Mouse (Mus musculus) liver, adult 2 months (tissue): Measurements from ENCODE around the gene Fzd9. TPM values are rescaled to one million over a fixed set of nuclear protein-coding genes. Genes with fewer than 3 reads are reported as not detected.
A peak's percentile ranks its signal among the peaks of the same experiment; 100 is the strongest.

Experiments
- DNase-seq: peaks from one replicate; pipeline ENCODE4 v3.0.0-alpha.2; 2011; ENCODE audit warnings: low read depth, low spot score; ENCODE audit errors: extremely low read depth
- H3K27ac ChIP-seq: fragments of 200-500 bp; replicated peaks from 2 replicates; pipeline ENCODE4 v1.5.1; 2012; ENCODE audit warnings: low read depth, mild to moderate bottlenecking, control low read depth, inconsistent platforms, low read length; ENCODE audit not compliant: insufficient read depth
- H3K27me3 ChIP-seq: fragments of 200-500 bp; 2 replicates; pipeline ENCODE4 v1.6.1; 2012; ENCODE audit warnings: mild to moderate bottlenecking, moderate library complexity, low read length, inconsistent platforms; ENCODE audit not compliant: control insufficient read depth, insufficient read depth
- H3K36me3 ChIP-seq: fragments of 200-500 bp; 2 replicates; pipeline ENCODE4 v1.6.1; 2012; ENCODE audit warnings: low read length, inconsistent platforms; ENCODE audit not compliant: control insufficient read depth, insufficient read depth
- H3K4me1 ChIP-seq: fragments of 200-500 bp; 2 replicates; pipeline ENCODE4 v1.6.1; 2011; ENCODE audit warnings: low read length; ENCODE audit not compliant: control insufficient read depth, insufficient read depth
- H3K4me3 ChIP-seq: fragments of 200-500 bp; 2 replicates; pipeline ENCODE4 v1.5.1; 2011; ENCODE audit warnings: low read depth, mild to moderate bottlenecking, control low read depth, low read length, moderate library complexity; ENCODE audit not compliant: insufficient read depth
- H3K79me2 ChIP-seq: fragments of 200-500 bp; 2 replicates; pipeline ENCODE4 v1.6.1; 2012; ENCODE audit warnings: inconsistent platforms, mild to moderate bottlenecking, low read length, moderate library complexity; ENCODE audit not compliant: control insufficient read depth, insufficient read depth
- H3K9ac ChIP-seq: fragments of 200-500 bp; 2 replicates; pipeline ENCODE4 v1.6.1; 2012; ENCODE audit warnings: low read depth, mild to moderate bottlenecking, control low read depth, inconsistent platforms, low read length
- CTCF ChIP-seq: fragments of 200-500 bp; IDR thresholded peaks from 2 replicates; pipeline ENCODE4 v1.5.1; 2011; ENCODE audit warnings: low read depth, low read length, control low read depth
- POLR2A ChIP-seq: fragments of 200-500 bp; IDR thresholded peaks from 2 replicates; pipeline ENCODE4 v1.6.1; 2011; ENCODE audit warnings: low read length, control low read depth; ENCODE audit not compliant: insufficient read depth; ENCODE audit errors: extremely low read depth
- WGBS: fragments of 180-500 bp; shearing (Covaris S2); methylation state at CpG from one replicate; pipeline ENCODE4 v1.1.7; 2018; 5-methylcytosine and 5-hydroxymethylcytosine counted together
- polyA plus RNA-seq: library from polyadenylated mRNA; depleted of rRNA; stranded (reverse); fragments of >200 nt; gene quantifications from 2 replicates; pipeline ENCODE4 v1.2.3, GENCODE M21; 2012
- total RNA-seq: library from RNA; depleted of rRNA; stranded (reverse); fragments of >200 nt; gene quantifications from 2 replicates; pipeline ENCODE4 v1.2.3, GENCODE M21; 2014

Fzd9 gene
- total and polyA plus RNA-seq, 2 experiments = 0.05 TPM; not detected in 1

- peaks cover 49% of the 10 kb centered on the region for H3K36me3 ChIP-seq
- TF ChIP-seq POLR2A = no peak
- no peak for TF ChIP-seq CTCF
- no peak overlapping the region for H3K9ac ChIP-seq
- no peaks in the 10 kb centered on the region for H3K79me2 ChIP-seq
- no peak overlapping the region for H3K4me3 ChIP-seq
- no peak for DNase-seq
- H3K4me1 ChIP-seq = no peaks in the 10 kb centered on the region
- WGBS = 97% methylated on average over 1 of the region's 1 CpGs
- H3K27ac ChIP-seq = no peak overlapping the region
- H3K27me3 ChIP-seq = no peaks in the 10 kb centered on the region
Observed at GRCm38 (mm10) chr5:135243166-135243565, 7.9 kb downstream of the Fzd9 start.

DNA sequence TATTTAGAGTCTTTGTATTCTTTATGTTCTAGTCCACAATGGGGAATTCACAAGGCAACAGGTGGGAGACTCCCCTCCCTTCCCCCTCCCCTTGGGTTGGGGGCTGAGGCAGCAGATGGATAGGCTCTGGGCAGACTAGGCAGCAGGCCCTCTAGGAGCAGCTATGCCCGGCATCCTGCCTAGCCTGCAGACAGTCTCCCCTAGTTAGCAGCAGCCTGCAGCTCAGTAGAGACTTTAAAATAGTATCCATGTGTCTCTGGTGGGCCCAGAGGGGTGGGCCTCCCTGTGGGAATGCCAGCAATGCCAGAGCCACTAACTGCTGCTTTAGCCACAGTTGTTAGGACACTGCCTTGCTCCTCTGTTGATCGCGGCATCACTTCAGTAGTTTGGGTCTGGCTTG lies 8.4 kb downstream of the Fzd9 start:
- Histone ChIP-seq H3K9ac (no peak overlapping the region), H3K27me3 (no peaks in the 10 kb centered on the region), H3K4me1 (no peaks in the 10 kb centered on the region), H3K36me3 (peaks cover 53% of the 10 kb centered on the region), H3K4me3 (no peak overlapping the region), H3K27ac (no peak overlapping the region), H3K79me2 (no peaks in the 10 kb centered on the region)
- no peak for TF ChIP-seq POLR2A
- no peak for TF ChIP-seq CTCF
- no peak for DNase-seq
- WGBS = 93% methylated on average over 3 of the region's 3 CpGs

GRCm38 (mm10) chr5:135242136-135242535 lies 8.9 kb downstream of the Fzd9 start:
- no peak for TF ChIP-seq CTCF
- TF ChIP-seq POLR2A = no peak
- Histone ChIP-seq H3K27me3 (no peaks in the 10 kb centered on the region), H3K27ac (no peak overlapping the region), H3K4me1 (no peaks in the 10 kb centered on the region), H3K36me3 (peaks cover 58% of the 10 kb centered on the region), H3K79me2 (no peaks in the 10 kb centered on the region), H3K9ac (no peak overlapping the region), H3K4me3 (no peak overlapping the region)
- peak; percentile 20 for DNase-seq
- WGBS = 68% methylated on average over 12 of the region's 12 CpGs

DNA sequence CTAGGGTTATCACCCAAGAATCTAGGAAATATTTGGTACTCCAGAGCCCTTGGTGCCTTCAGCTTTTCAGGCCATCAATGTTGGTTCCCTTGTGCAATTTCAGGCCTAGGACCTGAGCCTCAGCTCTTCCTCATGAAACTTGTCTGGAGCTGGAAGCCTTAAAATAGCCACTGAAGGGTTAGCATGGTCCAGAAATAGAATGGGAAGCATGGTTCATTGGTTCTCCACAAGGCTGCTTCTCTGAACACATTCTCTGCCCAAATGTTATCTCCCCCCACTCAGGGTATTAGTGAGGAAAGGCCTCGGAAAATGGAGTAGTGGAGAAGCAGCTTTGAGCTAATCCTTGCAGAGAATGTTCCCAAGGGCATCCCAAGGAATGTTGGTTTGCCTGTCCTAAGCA lies 9.6 kb downstream of the Fzd9 start:
- Histone ChIP-seq H3K9ac (no peak overlapping the region), H3K4me3 (no peak overlapping the region), H3K27me3 (no peaks in the 10 kb centered on the region), H3K4me1 (no peaks in the 10 kb centered on the region), H3K79me2 (no peaks in the 10 kb centered on the region), H3K36me3 (peaks cover 64% of the 10 kb centered on the region), H3K27ac (no peak overlapping the region)
- 92% methylated on average over 1 of the region's 1 CpGs for WGBS
- TF ChIP-seq CTCF (no peak), POLR2A (no peak)
- no peak for DNase-seq

- Histone ChIP-seq H3K79me2 (no peaks in the 10 kb centered on the region), H3K27me3 (no peaks in the 10 kb centered on the region), H3K4me3 (no peak overlapping the region), H3K9ac (no peak overlapping the region), H3K27ac (no peak overlapping the region), H3K36me3 (peaks cover 66% of the 10 kb centered on the region), H3K4me1 (no peaks in the 10 kb centered on the region)
- DNase-seq = no peak
- TF ChIP-seq CTCF (no peak), POLR2A (no peak)
- WGBS = 96% methylated on average over 2 of the region's 2 CpGs
Observed at GRCm38 (mm10) chr5:135238832-135239231, 12.2 kb downstream of the Fzd9 start.

DNA sequence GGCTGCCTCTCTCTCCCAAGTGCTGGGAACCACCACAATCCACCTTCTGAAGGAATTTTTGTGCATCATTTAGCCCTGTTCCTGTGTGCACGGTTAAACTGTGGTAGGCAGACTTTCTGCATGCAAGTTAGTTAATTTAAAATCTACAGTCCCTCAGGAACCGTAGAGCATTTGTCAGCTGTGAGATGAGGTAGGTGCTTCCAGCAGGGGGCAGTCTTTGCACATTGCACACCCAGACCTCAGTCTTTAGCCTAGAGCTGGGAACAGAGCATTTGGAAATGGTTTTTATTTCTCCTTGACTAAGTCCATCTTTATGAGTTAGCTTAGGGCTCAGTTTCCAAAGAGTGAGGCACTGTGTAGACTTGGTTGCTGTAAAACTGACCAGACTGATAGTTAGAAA lies 14.5 kb downstream of the Fzd9 start:
- peaks cover 80% of the 10 kb centered on the region for H3K36me3 ChIP-seq
- DNase-seq = peak; percentile 39
- no peak overlapping the region for H3K4me3 ChIP-seq
- H3K79me2 ChIP-seq = no peaks in the 10 kb centered on the region
- TF ChIP-seq POLR2A (no peak), CTCF (peak; percentile 67; the same call in 1 of the 2 replicates)
- H3K4me1 ChIP-seq = no peaks in the 10 kb centered on the region
- H3K9ac ChIP-seq = no peak overlapping the region
- 28% methylated on average over 2 of the region's 2 CpGs for WGBS
- no peaks in the 10 kb centered on the region for H3K27me3 ChIP-seq
- no peak overlapping the region for H3K27ac ChIP-seq
